Mouse (Mus musculus): ENCODE measurements at regions not wholly inside any gene's neighbourhood (a gene's known extent, or its start where the extent isn't known, plus 50 kb on each side); places are given as distances from the start of the nearest gene placed in this dataset.
A peak's percentile ranks its signal among the peaks of the same experiment; 100 is the strongest.
"Not testable (repeated sequence)": the region's sequence is repeated elsewhere in the genome, so short reads cannot be mapped to it uniquely, and the experiment has no call there.

DNA sequence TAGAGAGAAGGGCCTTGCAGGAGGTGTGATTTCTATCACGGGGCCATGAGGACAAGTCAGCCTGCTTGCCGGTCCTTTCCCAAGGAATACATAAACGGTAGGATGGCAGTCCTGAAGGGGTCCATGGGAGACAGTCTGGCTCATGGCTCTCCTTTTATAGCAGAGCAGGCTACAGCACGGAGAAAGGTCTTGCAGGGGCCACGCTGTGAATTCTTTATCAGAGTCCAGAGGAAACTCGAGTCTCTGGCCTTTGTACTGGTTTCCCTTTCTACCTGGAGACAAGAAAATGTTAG is 1984.0 kb downstream of the 4930444P10Rik start:
- no peak for DNase-seq (ENCODE audit: low spot score)

DNA sequence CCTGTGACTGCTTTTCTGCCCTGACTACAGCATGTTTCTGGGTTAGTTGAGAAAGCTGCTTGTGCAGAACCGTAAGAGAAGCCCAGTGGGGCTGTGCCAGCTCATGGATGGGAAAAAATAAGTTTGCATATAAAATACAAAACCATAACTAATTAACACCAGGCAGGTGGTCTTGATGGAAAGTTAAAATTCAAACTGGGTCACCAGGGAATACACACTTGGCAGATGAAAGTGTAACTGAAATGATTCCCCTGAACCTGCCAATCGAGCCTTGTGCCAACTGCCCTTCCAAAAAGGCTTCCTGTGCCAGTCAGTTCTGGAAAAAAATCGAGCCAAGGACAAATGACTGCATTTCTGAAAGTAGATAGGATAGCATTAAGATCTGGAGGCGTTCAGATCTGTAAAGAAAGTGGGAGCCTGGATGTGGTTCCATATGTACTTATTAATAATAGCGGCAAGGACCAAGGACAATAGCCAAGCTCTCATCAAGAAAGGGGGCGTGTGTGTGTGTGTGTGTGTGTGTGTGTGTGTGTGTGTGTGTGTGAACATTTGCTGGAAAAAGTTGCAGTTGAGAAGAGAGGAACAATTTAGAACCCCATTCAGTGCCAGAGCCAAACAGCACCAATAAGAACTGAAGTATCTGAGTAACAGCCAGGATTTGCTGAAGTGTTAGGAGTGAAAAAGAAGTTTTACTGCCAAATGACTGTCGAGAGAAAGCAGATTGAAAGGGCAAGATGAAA is 1984.5 kb downstream of the 4930444P10Rik start:
- DNase-seq (ENCODE audit: low spot score) = no peak

- DNase-seq (ENCODE audit: low spot score) = not testable (repeated sequence)
Observed at GRCm38 (mm10) chr1:14105521-14105920, 1987.6 kb downstream of the 4930444P10Rik start.

DNA sequence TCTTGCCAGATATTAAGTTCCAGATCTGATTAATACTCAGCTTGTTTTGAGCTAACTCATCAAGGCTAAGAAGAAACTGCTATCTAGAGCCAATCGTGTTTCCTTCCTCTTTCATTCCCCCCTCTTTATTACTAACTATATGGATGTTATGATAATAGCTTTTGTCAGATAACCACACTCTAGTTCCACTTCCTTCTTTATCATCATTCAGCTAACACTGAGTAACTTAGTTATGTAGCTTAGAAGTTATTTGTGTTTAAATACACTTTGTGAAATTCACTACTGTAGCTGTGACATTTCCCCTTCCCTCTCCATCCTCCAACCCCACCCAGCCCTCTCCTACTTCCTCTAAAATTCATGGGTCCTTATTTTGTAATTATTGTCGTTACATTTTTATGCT is 1988.6 kb downstream of the 4930444P10Rik start:
- no peak for DNase-seq (ENCODE audit: low spot score)

DNA sequence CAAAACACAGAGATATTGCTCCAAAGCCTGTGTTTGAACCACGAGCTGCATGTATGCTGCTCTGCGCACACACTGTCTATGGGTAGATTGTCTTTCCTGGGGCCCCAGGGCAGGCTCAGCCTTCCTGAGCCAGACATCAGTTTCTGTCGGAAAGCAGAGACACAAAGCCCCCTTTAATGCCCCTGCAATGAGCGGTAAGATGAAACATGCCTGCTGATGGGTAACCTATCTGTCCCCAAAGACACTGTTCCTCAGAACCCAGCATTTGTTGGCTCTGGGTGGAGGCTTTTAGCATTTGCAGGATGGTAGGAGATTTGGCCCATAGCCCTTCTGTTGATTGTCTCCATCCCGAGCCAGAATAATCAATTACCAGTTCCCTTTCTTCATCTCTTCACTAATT is 1994.1 kb downstream of the 4930444P10Rik start:
- no peak for DNase-seq (ENCODE audit: low spot score)

- DNase-seq (ENCODE audit: low spot score) = no peak
Observed at GRCm38 (mm10) chr1:14097567-14098228, 1995.4 kb downstream of the 4930444P10Rik start.

DNA sequence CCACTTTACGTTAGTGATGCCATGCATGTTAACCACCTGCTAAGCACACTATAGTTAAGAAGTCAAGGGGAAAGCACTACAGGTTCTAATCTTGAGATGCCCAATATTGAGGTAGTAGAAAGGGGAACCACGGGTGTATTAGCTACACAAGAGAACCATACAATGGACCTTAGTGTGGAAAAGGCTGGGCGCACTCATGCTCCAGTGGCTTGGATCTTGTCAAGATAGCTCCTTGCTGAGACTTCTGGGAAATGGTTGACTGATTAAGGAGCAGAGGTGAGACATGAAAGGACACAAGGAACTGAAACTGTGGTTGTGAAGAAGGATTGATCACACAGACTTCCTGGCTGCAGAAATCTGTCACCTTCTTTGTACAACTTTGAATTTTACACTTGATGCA is 2028.3 kb downstream of the 4930444P10Rik start:
- no peak for DNase-seq (ENCODE audit: low spot score)

GRCm38 (mm10) chr1:14036163-14036562 is 2057.0 kb downstream of the 4930444P10Rik start:
- DNase-seq (ENCODE audit: low spot score) = no peak

- no peak for DNase-seq (ENCODE audit: low spot score)
Observed at GRCm38 (mm10) chr1:14011484-14011883, 2081.6 kb downstream of the 4930444P10Rik start.

DNA sequence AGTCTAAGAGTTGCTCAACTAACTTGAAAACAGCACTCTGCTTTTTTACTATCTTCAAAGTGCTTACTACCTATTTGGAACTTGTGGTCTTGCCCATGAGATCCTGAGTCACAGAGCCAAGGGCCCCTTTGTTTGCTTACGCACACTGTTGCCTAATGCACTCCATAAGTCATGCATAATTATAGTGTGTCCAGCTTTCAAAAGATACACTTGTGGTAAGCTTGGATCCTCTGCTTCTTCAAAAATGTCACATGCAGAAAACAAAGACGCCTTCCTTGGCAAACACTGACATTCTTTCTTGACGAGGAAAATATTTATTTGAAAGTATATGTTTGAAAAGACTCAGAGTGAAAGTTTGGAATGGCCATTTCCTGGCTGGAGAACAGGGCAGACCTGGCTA is 2082.3 kb downstream of the 4930444P10Rik start:
- DNase-seq (ENCODE audit: low spot score) = no peak

GRCm38 (mm10) chr1:14002550-14002949 is 2090.6 kb downstream of the 4930444P10Rik start:
- DNase-seq (ENCODE audit: low spot score) = no peak

DNA sequence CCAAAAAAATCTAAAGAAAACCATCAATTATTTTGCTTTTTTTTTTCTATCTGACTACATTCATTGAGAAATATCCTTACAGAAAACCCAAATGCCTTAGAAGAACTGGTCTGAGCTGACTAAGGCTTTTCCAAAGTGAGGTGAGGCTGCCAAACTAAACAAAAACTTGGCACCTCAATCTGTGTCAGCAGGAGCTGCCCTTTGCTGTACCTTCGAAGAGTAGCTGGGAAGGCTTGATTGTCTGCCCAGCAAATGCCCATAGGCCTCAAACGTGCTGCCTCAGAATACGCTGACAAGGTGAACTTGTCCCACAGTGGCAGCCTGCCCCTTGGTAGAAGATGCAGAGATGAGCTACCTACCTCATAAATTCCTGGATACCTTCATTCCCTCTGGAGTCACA is 2091.7 kb downstream of the 4930444P10Rik start:
- peak; percentile 60 for DNase-seq (ENCODE audit: low spot score)

- DNase-seq (ENCODE audit: low spot score) = no peak
Observed at GRCm38 (mm10) chr1:14000605-14001395, 2092.3 kb downstream of the 4930444P10Rik start.

DNA sequence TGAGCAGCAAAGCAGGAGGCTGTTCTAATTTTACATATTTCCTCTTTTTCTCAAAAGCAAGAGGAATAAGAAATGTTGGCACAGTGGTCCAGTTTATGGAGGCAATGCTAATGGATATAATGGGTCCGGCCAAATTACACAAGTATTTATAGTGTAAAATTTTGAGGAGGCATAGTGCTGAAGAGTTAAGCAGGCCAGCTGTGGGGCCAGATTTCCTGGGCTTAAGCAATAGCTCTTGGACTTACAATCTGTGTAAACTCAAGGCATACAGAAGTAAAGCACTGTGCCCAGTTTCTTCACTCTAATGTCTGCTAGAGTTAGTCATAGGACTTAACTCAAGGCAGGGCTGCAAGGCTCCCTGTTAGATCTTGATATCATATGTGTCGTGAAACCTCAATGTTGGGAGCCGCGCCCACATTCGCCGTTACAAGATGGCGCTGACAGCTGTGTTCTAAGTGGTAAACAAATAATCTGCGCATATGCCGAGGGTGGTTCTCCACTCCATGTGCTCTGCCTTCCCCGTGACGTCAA is 2094.9 kb downstream of the 4930444P10Rik start:
- DNase-seq (ENCODE audit: low spot score) = no peak

DNA sequence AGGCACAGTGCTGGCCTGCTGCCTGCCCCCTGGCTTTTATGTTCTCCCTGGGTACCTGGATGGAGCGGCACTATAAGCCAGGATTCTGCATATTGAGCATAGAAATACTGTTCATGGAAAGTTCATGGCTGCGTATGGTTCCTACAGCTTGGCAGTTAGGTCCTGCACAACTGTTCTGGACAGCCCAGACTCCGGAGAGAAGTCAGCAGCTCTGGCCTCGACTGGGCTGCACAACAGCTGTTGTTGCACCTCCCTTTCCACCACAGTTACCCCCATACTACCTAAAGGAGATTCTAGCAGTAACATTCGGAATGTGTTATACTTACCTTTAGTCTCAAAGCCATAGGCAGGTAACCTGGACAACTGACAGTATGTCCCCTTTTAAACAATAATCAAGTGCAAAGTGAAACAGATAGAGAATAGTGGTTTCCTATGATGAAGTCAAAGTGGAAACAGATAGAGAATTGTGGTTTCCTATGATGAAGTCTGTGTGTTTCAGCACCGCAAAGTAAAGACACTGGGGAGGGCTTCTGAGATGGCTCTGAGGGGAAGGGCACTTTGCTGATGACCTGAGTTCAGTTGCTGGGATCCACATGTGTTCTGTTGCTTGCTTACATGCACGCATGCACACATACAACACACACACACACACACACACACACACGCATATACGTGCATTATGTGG is 2099.2 kb downstream of the 4930444P10Rik start:
- DNase-seq (ENCODE audit: low spot score) = no peak

- no peak for DNase-seq (ENCODE audit: low spot score)
Observed at GRCm38 (mm10) chr1:13992978-13993377, 2100.1 kb downstream of the 4930444P10Rik start.

- DNase-seq (ENCODE audit: low spot score) = no peak
Observed at GRCm38 (mm10) chr1:13989360-13989759, 2103.8 kb downstream of the 4930444P10Rik start.

DNA sequence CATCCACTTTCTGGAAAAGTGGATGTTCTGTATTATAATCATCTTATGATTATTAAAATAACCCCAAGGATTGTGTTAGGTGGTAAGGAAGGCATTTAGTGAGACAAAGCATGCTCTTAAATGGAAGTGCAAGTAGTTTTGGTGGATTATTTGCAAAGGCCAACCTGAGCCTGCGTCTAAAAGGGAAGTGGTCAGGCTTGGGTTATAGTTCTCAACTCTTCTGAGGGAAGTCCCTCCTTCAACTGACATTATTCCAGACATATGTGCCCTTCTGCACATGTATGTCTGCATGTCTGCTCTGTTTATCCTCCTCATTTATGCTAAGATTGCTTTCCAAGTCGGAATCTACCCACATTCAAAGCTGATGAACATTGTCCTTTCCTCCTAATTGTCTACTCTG is 2108.3 kb downstream of the 4930444P10Rik start:
- DNase-seq (ENCODE audit: low spot score) = no peak

GRCm38 (mm10) chr1:13980273-13980672 is 2112.9 kb downstream of the 4930444P10Rik start:
- peak; percentile 34 for DNase-seq (ENCODE audit: low spot score)

GRCm38 (mm10) chr1:13978640-13979039 is 2114.5 kb downstream of the 4930444P10Rik start:
- DNase-seq (ENCODE audit: low spot score) = peak; percentile 18

GRCm38 (mm10) chr1:13977207-13977606 is 2115.9 kb downstream of the 4930444P10Rik start:
- no peak for DNase-seq (ENCODE audit: low spot score)

DNA sequence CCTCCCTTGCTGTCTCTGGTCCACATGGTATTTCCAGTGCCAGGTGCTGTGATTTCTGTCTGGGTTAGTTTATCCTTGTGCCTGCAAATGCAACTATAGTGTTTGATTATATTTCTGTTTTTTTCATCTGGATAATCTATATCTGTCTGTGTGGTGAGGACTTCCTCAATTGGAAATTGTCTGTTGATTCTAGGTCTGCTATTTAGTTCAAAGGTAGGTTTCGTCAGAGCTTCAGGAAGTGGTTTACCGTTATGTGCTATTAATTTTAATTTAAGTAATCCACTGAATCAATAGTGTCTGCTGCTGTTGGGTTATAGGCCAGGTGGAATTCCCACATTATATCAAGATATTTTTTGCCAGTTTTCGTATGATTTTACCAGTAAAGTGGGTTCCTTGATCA is 2143.9 kb downstream of the 4930444P10Rik start:
- DNase-seq (ENCODE audit: low spot score) = no peak

Data from lung, postnatal 25 days (tissue).